Comparison of ENCODE assay signal across 30 mouse cellular contexts in genomic region chr6:89660490-89660889, GRCm38 (mm10). TPM values are rescaled to one million over a fixed set of nuclear protein-coding genes. Genes with fewer than 3 reads are reported as not detected.
"Had no signal": no experiment of that assay in that cellular context is flagged by ENCODE, and none has a peak within 500 bp of the region (broad histone marks: within the 10 kb centered on the region; RNA-seq: fewer than 3 reads in every experiment).

No protein-coding gene starts in this region.

- H3K9me3 ChIP-seq: kidney, embryonic 15.5 days; liver, embryonic 13.5 days; lung, embryonic 15.5 days; neural tube, embryonic 12.5 days; neural tube, embryonic 15.5 days had no signal

- H3K36me3 ChIP-seq: liver, embryonic 13.5 days; lung, embryonic 15.5 days had no signal

- H3K4me2 ChIP-seq: kidney, embryonic 15.5 days; liver, embryonic 13.5 days; lung, embryonic 15.5 days; midbrain, embryonic 11.5 days; neural tube, embryonic 12.5 days; neural tube, embryonic 15.5 days had no signal

- H3K4me1 ChIP-seq: kidney, embryonic 15.5 days; liver, embryonic 13.5 days; lung, embryonic 15.5 days; neural tube, embryonic 12.5 days; neural tube, embryonic 15.5 days had no signal

- DNase-seq: kidney, postnatal 10 days; kidney, postnatal 36 days; layer of hippocampus, postnatal 36 days; liver, embryonic 13.5 days; midbrain, embryonic 14.5 days; right cerebral cortex, adult 18-20 months; right cerebral cortex, postnatal 14 days; right cerebral cortex, postnatal 4 days; thymus, adult 2 months; thymus, postnatal 14 days; thymus, postnatal 4 days had no signal

- H3K4me3 ChIP-seq: kidney, embryonic 15.5 days; left cerebral cortex, adult 2 months; liver, embryonic 13.5 days; lung, embryonic 15.5 days; neural tube, embryonic 12.5 days; neural tube, embryonic 15.5 days had no signal

- H3K9ac ChIP-seq: kidney, embryonic 15.5 days; liver, embryonic 13.5 days; lung, embryonic 15.5 days; neural tube, embryonic 12.5 days; neural tube, embryonic 15.5 days had no signal

- H3K27ac ChIP-seq: kidney, embryonic 15.5 days; left cerebral cortex, adult 2 months; liver, embryonic 13.5 days; lung, embryonic 15.5 days; neural tube, embryonic 12.5 days; neural tube, embryonic 15.5 days; stomach, postnatal 0 days had no signal

- H3K27me3 ChIP-seq: kidney, embryonic 15.5 days; liver, embryonic 13.5 days; lung, embryonic 15.5 days; neural tube, embryonic 12.5 days; neural tube, embryonic 15.5 days had no signal

RNA-seq across cellular contexts. Expression of gene Vmn1r40, which starts 46.9 kb away (rescaled TPM):
- total RNA-seq: layer of hippocampus, adult 8-10 months; layer of hippocampus, postnatal 10 days; layer of hippocampus, postnatal 36 days; left cerebral cortex, adult 2 months; left cerebral cortex, postnatal 10 days; left cerebral cortex, postnatal 36 days; liver, adult 2 months; megakaryocyte progenitor cell, adult 5-6 weeks; megakaryocyte-erythroid progenitor cell, adult 5-6 weeks; midbrain, postnatal 0 days had no signal
- polyA plus RNA-seq: kidney, embryonic 15.5 days; limb, embryonic 11.5 days; limb, embryonic 14.5 days; liver, adult 2 months; liver, embryonic 13.5 days; liver, embryonic 16.5 days; lung, embryonic 15.5 days; midbrain, embryonic 11.5 days; midbrain, embryonic 14.5 days; midbrain, postnatal 0 days; neural tube, embryonic 12.5 days; neural tube, embryonic 15.5 days; stomach, embryonic 14.5 days; stomach, postnatal 0 days; thymus, adult 2 months had no signal
